Mouse (Mus musculus) A20 (cell line): ENCODE results near the gene Tmprss7.
A peak's percentile ranks its signal among the peaks of the same experiment; 100 is the strongest.

Experiments
- DNase-seq: peaks from one replicate; pipeline ENCODE4 v3.0.0-alpha.2; 2011; ENCODE audit warnings: low read depth, low spot score

Gene Tmprss7

GRCm38 (mm10) chr16:45629497-45630105, 63.9 kb downstream of the Tmprss7 start:
- DNase-seq: no peak

GRCm38 (mm10) chr16:45625342-45625741, 68.1 kb downstream of the Tmprss7 start:
- DNase-seq: peak; percentile 81

GRCm38 (mm10) chr16:45624791-45625190, 68.7 kb downstream of the Tmprss7 start:
- DNase-seq: peak; percentile 82

GRCm38 (mm10) chr16:45623230-45623629, 70.2 kb downstream of the Tmprss7 start:
- DNase-seq: peak; percentile 80

- DNase-seq: peak; percentile 73
Measured at GRCm38 (mm10) chr16:45619751-45620375, 73.6 kb downstream of the Tmprss7 start.

GRCm38 (mm10) chr16:45615944-45616343, 77.5 kb downstream of the Tmprss7 start:
- DNase-seq: peak; percentile 69

- no peak for DNase-seq
Measured at GRCm38 (mm10) chr16:45613247-45613646, 80.2 kb downstream of the Tmprss7 start.

GRCm38 (mm10) chr16:45610267-45610666, 83.2 kb downstream of the Tmprss7 start, which contains the start of gene Gcsam:
Gene Gcsam (plus strand): TSS chr16:45610380.
- peak; percentile 87 for DNase-seq

- peak; percentile 90 for DNase-seq
Measured at GRCm38 (mm10) chr16:45609300-45609699, 84.2 kb downstream of the Tmprss7 start.

GRCm38 (mm10) chr16:45608481-45608954, 84.9 kb downstream of the Tmprss7 start:
- DNase-seq: peak; percentile 77
